Mouse (Mus musculus) left cerebral cortex, postnatal 10 days (tissue): Measurements from ENCODE around the gene Thegl. TPM values are rescaled to one million over a fixed set of nuclear protein-coding genes. Genes with fewer than 3 reads are reported as not detected.
A peak's percentile ranks its signal among the peaks of the same experiment; 100 is the strongest.
"Not testable (repeated sequence)": the region's sequence is repeated elsewhere in the genome, so short reads cannot be mapped to it uniquely, and the experiment has no call there.

Experiments
- DNase-seq, 2 experiments: peaks; one replicate each; pipeline ENCODE4 v3.0.0; 2021 to 2022; ENCODE audit warnings: low spot score in 2 of 2, mixed read lengths in 1 of 2; ENCODE audit errors: extremely low spot score in 1 of 2
- intact Hi-C: fragments of 180-260 bp; cut with DNase I; formaldehyde crosslinking; loops from one replicate; pipeline ENCODE4 v1.15.1; 2025
- total RNA-seq, 2 experiments: library from RNA; stranded (reverse); gene quantifications; 2 replicates each; pipeline ENCODE4 v1.2.3; 2021

The Thegl gene
- total RNA-seq: 1 to 10 TPM in 1 of 2 experiments, under 1 TPM in 1; 0.90 to 1.6 TPM

- DNase-seq: peak; percentile 50 to 88
- intact Hi-C loops: no loop called here
These were observed at the start of gene Thegl for GRCm38 (mm10) chr5:77015544-77016482. TSS of gene Thegl (plus strand) at chr5:77016023.

DNA sequence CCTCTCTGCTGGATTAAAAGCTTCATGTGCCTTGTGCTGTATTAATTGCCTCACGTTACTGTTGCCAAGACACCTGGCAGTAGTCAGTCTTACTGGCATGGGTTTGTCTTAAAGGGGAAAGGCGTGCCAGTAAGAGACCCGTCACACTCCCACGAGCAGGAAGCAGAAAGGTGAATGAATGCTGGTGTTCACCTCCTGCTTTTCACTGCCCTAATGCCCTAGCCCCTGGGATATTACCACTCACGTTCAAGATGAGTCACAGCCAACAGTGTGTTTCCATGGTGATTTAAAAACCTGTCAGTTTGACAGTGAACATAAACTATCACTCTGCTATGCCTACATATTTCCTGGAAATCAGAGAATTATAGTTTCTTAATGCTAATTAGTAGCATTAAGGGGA, 46.6 kb upstream of the Thegl start:
- DNase-seq: no peak
- intact Hi-C loops: no loop called here

DNA sequence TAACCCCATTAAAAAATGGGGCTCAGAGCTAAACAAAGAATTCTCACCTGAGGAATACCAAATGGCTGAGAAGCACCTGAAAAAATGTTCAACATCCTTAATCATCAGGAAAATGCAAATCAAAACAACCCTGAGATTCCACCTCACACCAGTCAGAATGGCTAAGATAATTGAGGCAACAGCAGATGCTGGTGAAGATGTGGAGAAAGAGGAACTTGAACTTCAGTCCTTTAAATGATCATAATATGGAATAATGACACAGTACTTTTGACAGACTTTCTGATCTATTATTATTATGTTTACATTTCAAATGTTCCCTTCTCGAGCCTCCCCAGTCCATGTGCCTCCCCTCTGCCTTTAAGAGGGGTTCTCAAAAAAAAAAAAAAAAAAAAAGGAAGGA, 44.7 kb upstream of the Thegl start:
- intact Hi-C loops: not testable (repeated sequence)

DNA sequence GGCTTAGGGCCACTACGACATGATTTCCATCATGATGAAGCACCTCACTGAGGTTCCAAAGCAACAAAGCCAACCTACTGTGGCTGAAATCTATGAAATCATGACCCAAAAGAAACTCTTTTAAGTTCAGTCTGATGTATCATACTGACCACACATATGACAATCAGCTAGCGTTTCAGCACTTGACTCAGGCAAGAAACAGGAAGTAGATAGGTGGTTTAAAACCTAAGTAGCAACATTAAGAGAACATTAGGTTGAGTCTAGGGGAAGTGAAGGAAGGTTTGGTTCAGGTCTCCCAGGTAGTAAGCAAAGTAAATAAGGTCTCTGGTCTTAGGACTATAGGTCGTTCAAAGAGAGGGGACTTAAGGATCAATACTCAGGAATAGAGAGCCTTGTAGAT, 42.3 kb upstream of the Thegl start:
- DNase-seq: no peak
- intact Hi-C loops: no loop called here

More for the DNA sequence above, 44.7 kb upstream of the Thegl start:
- DNase-seq: not testable (repeated sequence)

GRCm38 (mm10) chr5:76974207-76974553, 41.6 kb upstream of the Thegl start:
- intact Hi-C loops: no loop called here
- DNase-seq: no peak

GRCm38 (mm10) chr5:76974554-76975285, 41.1 kb upstream of the Thegl start, which contains the start of gene Srp72:
TSS of gene Srp72 (plus strand) at chr5:76974683.
- DNase-seq: peak; percentile 86 to 92
- intact Hi-C loops: no loop called here

- intact Hi-C loops: no loop called here
- no peak for DNase-seq
These were observed 40.1 kb upstream of the Thegl start for GRCm38 (mm10) chr5:76975736-76976135.

DNA sequence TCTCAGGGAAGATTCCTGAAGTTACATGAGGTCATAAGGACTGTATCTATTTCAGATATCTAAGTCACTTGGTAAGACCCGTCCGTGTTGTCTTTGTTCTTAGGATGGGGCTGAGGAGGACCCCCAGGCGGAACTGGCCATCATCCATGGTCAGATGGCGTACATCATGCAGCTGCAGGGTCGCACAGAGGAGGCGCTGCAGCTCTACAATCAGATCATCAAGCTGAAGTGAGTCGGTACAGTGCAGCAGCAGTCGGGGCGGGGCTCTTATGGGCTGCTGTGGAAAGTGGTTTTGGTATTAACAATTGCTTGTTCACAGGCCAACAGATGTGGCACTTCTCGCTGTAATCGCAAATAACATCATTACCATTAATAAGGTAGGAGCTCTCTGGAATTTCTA, 31.8 kb upstream of the Thegl start:
- intact Hi-C loops: no loop called here
- no peak for DNase-seq

DNA sequence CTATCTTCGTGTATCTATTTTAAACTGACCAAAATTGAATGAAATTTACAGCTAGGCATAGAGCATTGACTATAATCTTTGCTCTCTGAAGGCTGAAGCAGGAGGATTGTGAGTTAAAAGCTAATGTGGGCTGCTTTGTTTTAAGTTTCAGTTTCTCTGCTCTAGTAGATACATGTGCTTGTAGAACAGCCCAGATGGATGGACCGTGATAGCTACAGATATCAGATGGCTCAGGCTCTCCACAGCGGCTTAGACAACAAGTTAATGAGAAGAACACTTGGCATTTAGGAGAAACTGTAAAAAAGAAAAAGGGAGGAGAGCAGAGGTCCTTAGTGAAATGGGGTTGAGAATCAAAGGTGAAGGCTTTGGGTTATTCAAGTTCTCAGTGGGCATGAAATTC, 25.0 kb upstream of the Thegl start:
- intact Hi-C loops: loop anchor here (10.0 kb wide), 1 partner anchor 334 kb away; no protein-coding TSS in a partner anchor
- DNase-seq: no peak

GRCm38 (mm10) chr5:76993174-76993814, 22.5 kb upstream of the Thegl start:
- intact Hi-C loops: loop anchor here (10.0 kb wide), 1 partner anchor 332 kb away; no protein-coding TSS in a partner anchor
- DNase-seq: no peak

GRCm38 (mm10) chr5:76998416-76998815, 17.4 kb upstream of the Thegl start:
- intact Hi-C loops: loop anchor here (5.0 to 10.0 kb wide), 4 partner anchors 74 to 326 kb away; no protein-coding TSS in a partner anchor
- peak in 1 of 2 experiments; percentile 34 for DNase-seq

- intact Hi-C loops: no loop called here
- peak in 1 of 2 experiments; percentile 26 for DNase-seq
These were observed 14.6 kb upstream of the Thegl start for GRCm38 (mm10) chr5:77001192-77001591.

DNA sequence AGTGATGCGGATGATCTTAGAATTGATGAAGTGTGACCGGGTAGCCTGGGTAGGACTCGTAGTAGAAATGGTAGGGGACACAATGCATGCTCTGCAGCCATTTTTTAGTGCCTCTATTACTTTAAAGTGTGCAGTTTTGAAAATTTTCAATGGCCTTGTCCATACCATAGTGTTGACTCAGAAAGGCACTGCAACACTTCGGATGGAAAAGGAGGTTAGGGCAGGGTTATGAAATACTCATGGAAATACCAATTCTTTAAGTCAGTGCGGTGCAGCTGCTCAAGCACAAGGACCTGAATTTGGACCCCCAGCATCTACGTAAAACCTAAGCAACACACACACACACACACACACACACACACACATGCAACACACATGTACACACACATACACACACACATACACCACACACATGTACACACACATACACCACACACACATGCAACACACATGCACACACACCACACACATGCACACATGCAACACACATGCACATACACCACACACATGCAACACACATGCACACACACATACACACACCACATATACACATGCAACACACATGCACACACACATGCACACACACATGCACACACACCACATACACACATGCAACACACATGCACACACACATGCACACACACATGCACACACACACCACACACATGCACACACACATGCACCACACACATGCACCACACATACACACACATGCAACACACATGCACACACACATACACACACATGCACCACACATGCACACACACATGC, 11.6 kb upstream of the Thegl start, which contains the start of gene Arl9:
Gene Arl9, plus strand, starts transcription at position 5 of the 771 bp plus-strand sequence.
- intact Hi-C loops: no loop called here
- DNase-seq: no peak

DNA sequence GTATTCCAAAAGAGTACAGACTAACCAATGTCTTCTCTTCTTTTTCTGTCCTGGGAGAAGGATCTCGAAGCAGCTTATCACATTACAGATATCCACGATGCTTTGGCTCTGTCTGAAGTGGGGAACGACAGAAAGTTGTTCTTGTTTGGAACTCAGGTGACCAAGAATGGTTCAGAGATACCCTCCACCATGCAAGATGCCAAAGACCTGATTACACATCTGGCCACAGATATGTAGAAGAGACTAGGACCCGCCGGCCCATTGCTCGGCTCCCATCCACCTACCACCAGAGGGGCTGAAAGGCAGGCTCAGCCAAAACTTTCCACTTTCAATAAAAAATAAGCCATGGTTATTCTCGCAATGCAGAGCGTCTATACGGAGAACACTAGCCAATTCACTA, 5.5 kb upstream of the Thegl start:
- intact Hi-C loops: no loop called here

DNA sequence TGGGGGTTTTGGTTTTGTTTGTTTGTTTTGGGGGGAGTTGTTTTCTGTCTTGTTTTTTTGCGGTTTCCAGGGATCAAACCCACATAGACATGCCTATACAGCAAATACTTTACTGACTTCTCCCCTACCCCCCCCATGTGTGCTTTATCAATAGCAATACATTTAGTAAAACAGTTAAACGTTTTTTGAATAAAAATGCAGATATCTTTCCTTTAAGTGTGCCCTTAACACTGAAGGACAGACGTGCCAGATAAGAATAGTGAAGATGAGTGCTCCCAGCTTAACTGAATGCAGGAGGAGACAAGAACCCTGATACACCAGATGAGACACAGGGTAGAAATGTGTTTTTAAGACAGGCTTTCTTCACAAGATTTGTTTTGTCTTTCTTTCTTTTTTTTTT, 4.7 kb upstream of the Thegl start:
- no peak for DNase-seq
- intact Hi-C loops: no loop called here

More for the DNA sequence above, 5.5 kb upstream of the Thegl start:
- no peak for DNase-seq

DNA sequence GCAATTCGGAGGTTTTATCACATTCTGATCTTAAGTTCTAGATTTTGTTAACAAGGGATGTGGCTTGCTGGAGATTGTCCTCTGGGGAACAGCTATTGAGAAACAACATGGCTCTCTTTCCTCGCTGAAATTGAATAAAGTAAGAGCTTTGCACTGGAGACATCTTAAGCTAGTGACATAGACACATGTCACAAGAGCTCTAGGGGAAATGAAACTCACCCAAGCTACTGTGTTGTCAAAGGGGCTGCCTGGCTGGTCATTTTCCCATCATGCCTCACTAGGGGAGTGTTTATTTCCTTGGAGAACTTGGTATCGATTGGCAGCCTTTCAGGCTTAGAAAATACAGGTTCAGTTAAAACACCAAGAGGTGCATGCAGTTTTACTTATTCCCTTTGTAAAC, 2.7 kb upstream of the Thegl start:
- DNase-seq: no peak
- intact Hi-C loops: no loop called here

GRCm38 (mm10) chr5:77028034-77028433, 12.2 kb downstream of the Thegl start:
- DNase-seq: no peak
- intact Hi-C loops: no loop called here

GRCm38 (mm10) chr5:77029735-77030134, 13.9 kb downstream of the Thegl start:
- intact Hi-C loops: no loop called here
- DNase-seq: peak in 1 of 2 experiments; percentile 40
